Mouse (Mus musculus): ENCODE measurements around the gene Numb.

DNA sequence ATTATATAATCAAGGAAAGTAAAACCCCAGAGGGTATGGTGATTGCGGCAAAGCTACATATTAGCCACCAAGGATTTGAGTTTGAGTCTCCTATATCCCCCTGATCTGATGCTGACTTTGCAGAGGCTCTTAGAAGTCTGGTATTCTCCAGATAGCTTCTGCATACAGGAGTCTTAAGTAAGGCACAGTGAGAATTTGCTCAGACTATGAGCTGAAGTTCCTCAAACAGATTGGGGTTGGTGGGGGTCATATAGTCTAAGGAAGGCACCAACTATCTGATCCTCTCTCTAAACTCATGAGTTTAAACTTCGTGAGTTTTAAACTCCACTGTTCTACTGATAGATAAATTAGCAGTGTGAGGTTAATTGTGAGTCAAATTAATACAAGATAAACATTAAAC is 17.6 kb upstream of the Numb start:
- TF ChIP-seq CTCF (IDR thresholded peaks at IDR 0.05; ENCODE audit: borderline replicate concordance, extremely low read depth, insufficient read depth, insufficient read length) (no peak), POLR2A (IDR thresholded peaks at IDR 0.05; ENCODE audit: borderline replicate concordance, extremely low read depth, insufficient read depth, insufficient read length, poor library complexity, severe bottlenecking) (no peak)
